Mouse (Mus musculus): Measurements from ENCODE around the gene Mnt. TPM values are rescaled to one million over a fixed set of nuclear protein-coding genes. Genes with fewer than 3 reads are reported as not detected.
"Not testable (repeated sequence)": the region's sequence is repeated elsewhere in the genome, so short reads cannot be mapped to it uniquely, and the experiment has no call there.

Gene Mnt
- polyA plus RNA-seq (2015; fragmentation: Nextera tagmentation; extraction: Ambion mirVana), result 3.0 and 3.1 TPM in 2 replicates

DNA sequence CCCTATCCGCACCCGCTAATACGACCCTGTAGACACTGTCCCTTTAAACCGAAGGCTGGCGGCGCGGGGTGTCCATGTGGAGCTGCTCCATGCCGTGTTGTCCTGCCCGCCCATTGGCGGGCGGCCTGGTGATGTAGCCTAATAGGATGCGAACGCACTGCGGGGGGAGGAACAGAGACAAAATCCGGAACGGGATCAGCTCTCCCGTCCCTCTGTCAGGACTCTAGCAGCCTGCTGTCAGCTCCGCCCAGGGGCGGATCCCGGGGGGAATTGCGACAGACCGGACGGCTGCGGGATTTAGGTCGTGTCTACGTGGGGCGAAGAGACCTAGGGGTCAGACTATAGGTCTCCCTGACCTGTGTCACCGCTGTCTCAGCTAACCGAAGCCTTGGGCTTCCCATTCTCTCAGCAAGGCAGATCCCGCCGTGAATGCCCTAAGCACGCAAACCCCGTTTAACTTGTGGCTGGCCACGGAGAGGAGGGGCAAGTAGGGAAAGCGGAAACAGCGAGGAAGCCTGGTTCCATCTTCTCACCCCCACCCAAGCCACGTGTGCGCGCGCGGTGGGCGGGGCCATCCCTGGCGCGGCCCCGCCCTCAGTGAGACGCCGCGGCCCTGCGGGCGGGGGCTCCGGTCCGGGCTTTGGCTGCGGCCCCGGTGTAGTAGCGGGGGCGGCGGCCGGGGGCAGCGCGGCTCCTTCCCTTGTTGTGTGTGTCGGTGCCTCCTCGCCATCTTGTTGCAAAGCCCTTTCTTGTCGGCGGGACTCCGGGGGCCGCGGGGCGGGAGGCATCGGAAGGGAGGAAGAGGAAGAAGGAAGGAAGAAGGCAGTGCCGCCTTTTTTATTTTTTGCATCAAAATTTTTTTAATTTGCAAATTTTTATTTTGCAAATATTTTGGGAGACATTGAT lies at the start of gene Mnt:
Mnt (plus strand) TSS at position 665 of the 906 bp plus-strand sequence.
- WGBS, result under 1% methylated on average over 68 of the region's 70 CpGs
- H3K4me1 ChIP-seq (replicated peaks; ENCODE audit: control insufficient read depth, insufficient read depth, low read length), result peaks cover 34% of the 10 kb centered on the region
- peak; percentile 83 for ATAC-seq (ENCODE audit: low read depth)

GRCm38 (mm10) chr11:74792874-74793273 lies 37.8 kb upstream of the Mnt start:
- ATAC-seq (ENCODE audit: low read depth), result no peak

More for the DNA sequence above, at the start of gene Mnt:
- H3K27me3 ChIP-seq (ENCODE audit: control insufficient read depth, insufficient read depth, low read depth, low read length), result no peaks in the 10 kb centered on the region
- peak within 1 kb of the TSS; percentile 97 for H3K4me2 ChIP-seq (ENCODE audit: low read depth, low read length)
- H3K36me3 ChIP-seq (ENCODE audit: control insufficient read depth, insufficient read depth, low read length), result no peaks in the 10 kb centered on the region
- H3K9ac ChIP-seq (ENCODE audit: low read length), result peak within 1 kb of the TSS; percentile 90
- H3K27ac ChIP-seq (ENCODE audit: low read length), result peak within 1 kb of the TSS; percentile 96
- peak within 1 kb of the TSS; percentile 94 for H3K4me3 ChIP-seq (ENCODE audit: low read length)
- no peaks in the 10 kb centered on the region for H3K9me3 ChIP-seq (ENCODE audit: control insufficient read depth, low read length)

GRCm38 (mm10) chr11:74800658-74801057 lies 30.1 kb upstream of the Mnt start:
- no peaks in the 10 kb centered on the region for H3K27me3 ChIP-seq (ENCODE audit: control insufficient read depth, insufficient read depth, low read depth, low read length)
- no peak for ATAC-seq (ENCODE audit: low read depth)
- H3K4me3 ChIP-seq (ENCODE audit: low read length), result no peak overlapping the region
- no peak overlapping the region for H3K9ac ChIP-seq (ENCODE audit: low read length)
- peaks cover 22% of the 10 kb centered on the region for H3K36me3 ChIP-seq (ENCODE audit: control insufficient read depth, insufficient read depth, low read length)
- no peaks in the 10 kb centered on the region for H3K9me3 ChIP-seq (ENCODE audit: control insufficient read depth, low read length)
- no peaks in the 10 kb centered on the region for H3K4me1 ChIP-seq (replicated peaks; ENCODE audit: control insufficient read depth, insufficient read depth, low read length)
- H3K4me2 ChIP-seq (ENCODE audit: low read depth, low read length), result no peak overlapping the region
- no peak overlapping the region for H3K27ac ChIP-seq (ENCODE audit: low read length)
- WGBS, result 88% methylated on average over 4 of the region's 4 CpGs

More at GRCm38 (mm10) chr11:74792874-74793273, 37.8 kb upstream of the Mnt start:
- H3K4me2 ChIP-seq (ENCODE audit: low read depth, low read length), result no peak overlapping the region
- no peak overlapping the region for H3K9ac ChIP-seq (ENCODE audit: low read length)
- 91% methylated on average over 4 of the region's 4 CpGs for WGBS
- no peaks in the 10 kb centered on the region for H3K27me3 ChIP-seq (ENCODE audit: control insufficient read depth, insufficient read depth, low read depth, low read length)
- H3K4me1 ChIP-seq (replicated peaks; ENCODE audit: control insufficient read depth, insufficient read depth, low read length), result no peaks in the 10 kb centered on the region
- no peak overlapping the region for H3K27ac ChIP-seq (ENCODE audit: low read length)
- no peaks in the 10 kb centered on the region for H3K9me3 ChIP-seq (ENCODE audit: control insufficient read depth, low read length)
- no peak overlapping the region for H3K4me3 ChIP-seq (ENCODE audit: low read length)
- H3K36me3 ChIP-seq (ENCODE audit: control insufficient read depth, insufficient read depth, low read length), result peaks cover 39% of the 10 kb centered on the region

- Histone ChIP-seq H3K4me3 (ENCODE audit: low read length) (no peak overlapping the region), H3K9ac (ENCODE audit: low read length) (no peak overlapping the region), H3K36me3 (ENCODE audit: control insufficient read depth, insufficient read depth, low read length) (peaks cover 19% of the 10 kb centered on the region), H3K27me3 (ENCODE audit: control insufficient read depth, insufficient read depth, low read depth, low read length) (no peaks in the 10 kb centered on the region), H3K4me2 (ENCODE audit: low read depth, low read length) (no peak overlapping the region), H3K27ac (ENCODE audit: low read length) (no peak overlapping the region), H3K9me3 (ENCODE audit: control insufficient read depth, low read length) (no peaks in the 10 kb centered on the region), H3K4me1 (replicated peaks; ENCODE audit: control insufficient read depth, insufficient read depth, low read length) (no peaks in the 10 kb centered on the region)
- 71% methylated on average over 3 of the region's 3 CpGs for WGBS
- ATAC-seq (ENCODE audit: low read depth), result no peak
Observed at GRCm38 (mm10) chr11:74804081-74804627, 26.6 kb upstream of the Mnt start.

DNA sequence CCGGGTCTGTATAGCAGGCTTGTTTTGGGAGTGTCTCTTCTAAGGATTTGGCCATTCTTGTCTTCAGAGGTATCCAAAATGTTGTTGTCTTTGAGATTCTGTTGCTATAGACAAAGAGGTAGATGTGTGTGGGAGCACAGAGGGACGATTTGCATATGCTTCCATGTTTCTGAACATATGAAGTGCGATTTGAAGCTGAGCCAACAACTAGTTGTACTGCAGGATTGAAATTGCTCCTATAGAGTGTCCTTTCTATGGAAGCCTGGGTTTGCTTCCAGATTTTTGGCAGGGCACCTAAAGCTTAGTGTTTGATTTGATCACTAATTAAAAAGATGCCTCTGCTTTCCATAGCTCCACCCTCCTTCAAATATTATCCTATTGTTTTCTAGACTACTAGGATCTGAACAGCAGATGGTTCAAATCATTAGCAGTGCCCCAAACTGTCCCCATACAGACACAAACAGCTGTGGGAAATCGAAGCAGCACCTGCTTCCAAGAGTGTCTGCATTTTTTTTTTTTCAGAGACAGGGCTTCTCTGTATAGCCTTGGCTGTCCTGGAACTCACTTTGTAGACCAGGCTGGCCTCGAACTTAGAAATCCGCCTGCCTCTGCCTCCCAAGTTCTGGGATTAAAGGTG lies 23.4 kb upstream of the Mnt start:
- no peak overlapping the region for H3K4me3 ChIP-seq (ENCODE audit: low read length)
- ATAC-seq (ENCODE audit: low read depth), result peak; percentile 52; the same call in 1 of the 2 replicates
- H3K4me2 ChIP-seq (ENCODE audit: low read depth, low read length), result no peak overlapping the region
- no peaks in the 10 kb centered on the region for H3K9me3 ChIP-seq (ENCODE audit: control insufficient read depth, low read length)
- peaks cover 16% of the 10 kb centered on the region for H3K36me3 ChIP-seq (ENCODE audit: control insufficient read depth, insufficient read depth, low read length)
- H3K4me1 ChIP-seq (replicated peaks; ENCODE audit: control insufficient read depth, insufficient read depth, low read length), result no peaks in the 10 kb centered on the region
- H3K27ac ChIP-seq (ENCODE audit: low read length), result no peak overlapping the region
- no peak overlapping the region for H3K9ac ChIP-seq (ENCODE audit: low read length)
- 72% methylated on average over 6 of the region's 6 CpGs for WGBS
- H3K27me3 ChIP-seq (ENCODE audit: control insufficient read depth, insufficient read depth, low read depth, low read length), result no peaks in the 10 kb centered on the region

GRCm38 (mm10) chr11:74808251-74808853 lies 22.4 kb upstream of the Mnt start:
- Histone ChIP-seq H3K27me3 (ENCODE audit: control insufficient read depth, insufficient read depth, low read depth, low read length) (no peaks in the 10 kb centered on the region), H3K9me3 (ENCODE audit: control insufficient read depth, low read length) (no peaks in the 10 kb centered on the region), H3K9ac (ENCODE audit: low read length) (no peak overlapping the region), H3K4me1 (replicated peaks; ENCODE audit: control insufficient read depth, insufficient read depth, low read length) (no peaks in the 10 kb centered on the region), H3K4me3 (ENCODE audit: low read length) (no peak overlapping the region), H3K4me2 (ENCODE audit: low read depth, low read length) (no peak overlapping the region), H3K36me3 (ENCODE audit: control insufficient read depth, insufficient read depth, low read length) (peaks cover 18% of the 10 kb centered on the region), H3K27ac (ENCODE audit: low read length) (no peak overlapping the region)
- no peak for ATAC-seq (ENCODE audit: low read depth)
- 92% methylated on average over 6 of the region's 6 CpGs for WGBS

DNA sequence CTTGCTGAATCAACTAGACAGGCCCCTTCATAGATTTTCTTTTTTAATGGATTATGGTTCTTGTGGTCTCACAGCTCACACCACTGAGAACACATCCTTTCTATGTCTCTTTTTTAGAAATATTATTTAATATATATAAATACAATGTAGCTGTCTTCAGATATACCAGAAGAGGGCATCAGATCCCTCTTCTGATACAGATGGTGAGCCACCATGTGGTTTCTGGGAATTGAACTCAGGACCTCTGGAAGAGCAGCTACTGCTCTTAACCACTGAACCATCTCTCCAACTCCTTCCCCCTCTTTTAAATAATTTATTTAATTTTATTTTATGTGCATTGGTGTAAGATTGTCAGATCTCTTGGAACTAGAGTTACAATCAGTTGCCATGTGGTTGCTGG lies 20.6 kb upstream of the Mnt start:
- H3K4me1 ChIP-seq (replicated peaks; ENCODE audit: control insufficient read depth, insufficient read depth, low read length), result no peaks in the 10 kb centered on the region
- no peaks in the 10 kb centered on the region for H3K9me3 ChIP-seq (ENCODE audit: control insufficient read depth, low read length)
- no peak overlapping the region for H3K9ac ChIP-seq (ENCODE audit: low read length)
- no peak overlapping the region for H3K4me3 ChIP-seq (ENCODE audit: low read length)
- H3K27me3 ChIP-seq (ENCODE audit: control insufficient read depth, insufficient read depth, low read depth, low read length), result no peaks in the 10 kb centered on the region
- no peak overlapping the region for H3K27ac ChIP-seq (ENCODE audit: low read length)
- no peak for ATAC-seq (ENCODE audit: low read depth)
- H3K36me3 ChIP-seq (ENCODE audit: control insufficient read depth, insufficient read depth, low read length), result peaks cover 11% of the 10 kb centered on the region
- H3K4me2 ChIP-seq (ENCODE audit: low read depth, low read length), result no peak overlapping the region

- H3K36me3 ChIP-seq (ENCODE audit: control insufficient read depth, insufficient read depth, low read length); ATAC-seq (ENCODE audit: low read depth); H3K9me3 ChIP-seq (ENCODE audit: control insufficient read depth, low read length); H3K4me2 ChIP-seq (ENCODE audit: low read depth, low read length); H3K4me1 ChIP-seq (replicated peaks; ENCODE audit: control insufficient read depth, insufficient read depth, low read length); H3K9ac ChIP-seq (ENCODE audit: low read length); H3K27ac ChIP-seq (ENCODE audit: low read length); H3K27me3 ChIP-seq (ENCODE audit: control insufficient read depth, insufficient read depth, low read depth, low read length); H3K4me3 ChIP-seq (ENCODE audit: low read length): not testable (repeated sequence)
- WGBS, result 38% methylated on average over 3 of the region's 3 CpGs
Observed at GRCm38 (mm10) chr11:74811027-74811426, 19.7 kb upstream of the Mnt start.

- ATAC-seq (ENCODE audit: low read depth), result no peak
- no peak overlapping the region for H3K4me3 ChIP-seq (ENCODE audit: low read length)
- no peaks in the 10 kb centered on the region for H3K4me1 ChIP-seq (replicated peaks; ENCODE audit: control insufficient read depth, insufficient read depth, low read length)
- no peaks in the 10 kb centered on the region for H3K27me3 ChIP-seq (ENCODE audit: control insufficient read depth, insufficient read depth, low read depth, low read length)
- WGBS, result 49% methylated on average over 5 of the region's 5 CpGs
- H3K9ac ChIP-seq (ENCODE audit: low read length), result no peak overlapping the region
- H3K9me3 ChIP-seq (ENCODE audit: control insufficient read depth, low read length), result no peaks in the 10 kb centered on the region
- no peak overlapping the region for H3K4me2 ChIP-seq (ENCODE audit: low read depth, low read length)
- no peak overlapping the region for H3K27ac ChIP-seq (ENCODE audit: low read length)
- peaks cover 7% of the 10 kb centered on the region for H3K36me3 ChIP-seq (ENCODE audit: control insufficient read depth, insufficient read depth, low read length)
Observed at GRCm38 (mm10) chr11:74811538-74811937, 19.2 kb upstream of the Mnt start.
